Mouse (Mus musculus): ENCODE measurements around the gene Rrnad1. TPM values are rescaled to one million over a fixed set of nuclear protein-coding genes. Genes with fewer than 3 reads are reported as not detected.

The Rrnad1 gene
- polyA plus RNA-seq, 1 experiment from 2014 or later = 21.1 TPM

DNA sequence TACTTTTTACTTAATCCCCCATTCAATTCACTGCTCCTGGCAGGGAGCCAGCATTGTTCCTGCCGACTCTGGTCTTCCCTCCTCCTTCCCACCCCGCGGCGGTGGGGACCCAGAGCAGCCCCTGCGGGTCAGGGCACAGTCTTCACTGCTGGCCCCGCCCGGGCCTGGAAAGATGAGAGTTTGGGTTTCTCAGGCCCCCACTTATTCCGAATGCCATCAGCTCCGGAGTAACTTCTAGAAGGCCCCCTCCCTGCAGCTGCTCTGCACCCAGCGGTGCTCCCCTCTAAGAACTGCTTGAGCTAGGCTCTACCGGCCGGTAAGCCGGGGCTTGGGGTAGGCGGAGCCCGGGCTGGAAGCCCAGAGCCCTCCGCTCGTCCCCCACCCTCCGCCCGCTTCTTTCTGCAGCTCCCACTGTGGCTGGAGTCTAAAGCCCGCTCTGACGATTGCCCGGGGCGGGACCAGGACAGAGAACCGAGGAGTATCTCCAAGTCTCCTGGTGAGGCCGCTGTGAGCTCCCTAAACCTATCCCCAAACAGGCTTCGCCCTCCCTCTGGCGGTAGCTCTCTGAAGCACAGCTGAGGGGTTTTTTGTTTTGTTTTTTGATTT lies 30.2 kb upstream of the Rrnad1 start:
- Histone ChIP-seq H3K27me3 (no peaks in the 10 kb centered on the region), H3K27ac (peak overlapping the region; percentile 99), H3K9me3 (no peaks in the 10 kb centered on the region), H3K36me3 (no peaks in the 10 kb centered on the region), H3K9ac (peak overlapping the region; percentile 77), H3K4me1 (peaks cover 35% of the 10 kb centered on the region), H3K4me2 (peak overlapping the region; percentile 69), H3K4me3 (peak overlapping the region; percentile 44)
- WGBS = under 1% methylated on average over 27 of the region's 27 CpGs
- peak; percentile 94 for ATAC-seq (ENCODE audit: insufficient number of reproducible peaks, insufficient read depth, low FRiP score, low TSS enrichment, low read depth)

DNA sequence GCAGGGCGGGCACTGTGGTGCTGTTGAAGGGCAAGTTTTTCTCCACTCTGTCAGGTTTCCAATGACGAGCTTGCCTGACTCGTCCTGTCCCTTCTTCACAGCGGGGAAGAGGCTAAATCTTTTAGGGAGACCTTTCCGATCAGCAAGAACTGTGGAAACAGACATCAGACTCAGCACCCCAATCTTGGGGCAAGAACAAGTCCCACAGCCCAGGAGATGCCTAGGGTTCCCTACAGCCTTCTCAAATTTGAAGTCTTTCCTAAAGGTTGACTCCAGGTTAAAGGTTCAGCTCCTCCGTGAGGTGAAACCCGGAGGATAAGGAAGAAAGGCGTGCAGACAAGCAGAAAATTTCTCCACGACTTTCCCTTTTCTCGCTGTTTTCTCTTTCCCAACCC lies 29.7 kb upstream of the Rrnad1 start:
- no peak for ATAC-seq (ENCODE audit: insufficient number of reproducible peaks, insufficient read depth, low FRiP score, low TSS enrichment, low read depth)
- Histone ChIP-seq H3K9me3 (no peaks in the 10 kb centered on the region), H3K36me3 (no peaks in the 10 kb centered on the region), H3K4me1 (peaks cover 35% of the 10 kb centered on the region), H3K9ac (peak overlapping the region; percentile 77), H3K4me3 (peak overlapping the region; percentile 44), H3K27me3 (no peaks in the 10 kb centered on the region), H3K4me2 (peak overlapping the region; percentile 69), H3K27ac (peak overlapping the region; percentile 99)
- 4% methylated on average over 10 of the region's 10 CpGs for WGBS

DNA sequence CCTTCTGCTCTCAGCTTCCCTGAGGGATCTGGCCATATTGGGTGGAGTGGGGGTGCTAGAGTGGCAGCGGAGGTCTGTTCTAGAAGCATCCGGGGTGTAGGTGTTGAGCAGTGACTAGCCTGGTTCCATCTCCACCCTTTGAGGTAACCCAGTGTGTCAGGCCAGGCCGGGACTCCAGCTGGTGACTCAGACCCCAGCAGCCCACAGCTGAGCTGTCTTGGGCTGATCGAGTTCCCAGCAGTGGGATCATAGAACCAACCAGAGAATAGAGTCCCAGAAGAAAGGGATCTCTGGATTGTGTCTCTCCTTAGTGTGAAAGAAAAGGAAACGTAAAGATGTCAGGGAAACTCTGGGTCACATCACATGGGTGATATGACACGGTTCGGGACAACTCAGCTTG lies 28.9 kb upstream of the Rrnad1 start:
- H3K4me1 ChIP-seq = peaks cover 35% of the 10 kb centered on the region
- no peak overlapping the region for H3K9ac ChIP-seq
- peak overlapping the region; percentile 99 for H3K27ac ChIP-seq
- H3K36me3 ChIP-seq = peaks cover 7% of the 10 kb centered on the region
- no peaks in the 10 kb centered on the region for H3K9me3 ChIP-seq
- no peak overlapping the region for H3K4me3 ChIP-seq
- no peaks in the 10 kb centered on the region for H3K27me3 ChIP-seq
- 75% methylated on average over 7 of the region's 7 CpGs for WGBS
- peak overlapping the region; percentile 69; the same call in 1 of the 2 replicates for H3K4me2 ChIP-seq
- ATAC-seq (ENCODE audit: insufficient number of reproducible peaks, insufficient read depth, low FRiP score, low TSS enrichment, low read depth) = no peak

DNA sequence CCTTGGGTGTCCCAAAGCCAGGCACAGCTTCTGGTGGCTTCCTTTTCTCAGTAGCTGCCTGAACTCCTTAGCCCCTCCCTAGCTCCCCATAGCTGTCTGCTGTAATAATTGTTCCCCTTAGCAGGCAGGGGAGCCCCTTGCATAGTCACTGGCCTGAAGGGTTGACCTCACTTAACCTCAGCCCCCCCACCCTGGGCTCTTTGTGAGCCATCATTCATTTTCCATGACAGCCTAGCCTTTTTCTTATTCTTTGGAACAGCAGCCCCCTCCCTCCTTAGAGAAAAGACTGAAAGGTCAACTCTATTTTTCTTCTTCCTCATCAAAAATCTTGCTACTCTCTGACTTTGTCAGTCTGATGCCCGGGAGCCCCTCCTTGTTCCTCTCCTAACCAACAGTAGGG lies 28.4 kb upstream of the Rrnad1 start:
- Histone ChIP-seq H3K4me1 (peaks cover 35% of the 10 kb centered on the region), H3K9me3 (no peaks in the 10 kb centered on the region), H3K36me3 (peaks cover 11% of the 10 kb centered on the region), H3K4me2 (no peak overlapping the region), H3K27ac (peak overlapping the region; percentile 99), H3K27me3 (no peaks in the 10 kb centered on the region), H3K9ac (no peak overlapping the region), H3K4me3 (no peak overlapping the region)
- 28% methylated on average over 1 of the region's 1 CpGs for WGBS
- no peak for ATAC-seq (ENCODE audit: insufficient number of reproducible peaks, insufficient read depth, low FRiP score, low TSS enrichment, low read depth)

DNA sequence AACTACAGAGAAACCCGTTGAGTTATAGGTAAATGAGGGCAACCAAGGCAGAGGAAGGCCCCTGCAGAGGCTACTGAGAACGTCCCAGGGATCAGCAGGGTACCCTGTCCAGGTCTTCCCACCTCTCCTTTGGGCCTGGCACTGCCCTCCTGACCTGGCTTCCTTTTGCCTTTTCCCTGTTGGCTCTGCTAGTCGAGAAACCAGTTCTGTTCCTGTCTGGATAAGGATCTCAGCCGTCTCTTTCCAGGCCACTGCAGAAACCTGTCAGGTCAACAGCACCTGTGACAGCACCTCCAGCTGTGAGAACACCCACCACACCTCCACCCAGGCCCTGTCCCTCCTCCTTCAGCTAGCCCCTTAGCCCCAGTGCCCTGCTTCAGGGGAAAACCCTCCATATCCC lies 28.0 kb upstream of the Rrnad1 start:
- Histone ChIP-seq H3K9ac (no peak overlapping the region), H3K27me3 (no peaks in the 10 kb centered on the region), H3K4me1 (peaks cover 35% of the 10 kb centered on the region), H3K9me3 (no peaks in the 10 kb centered on the region), H3K27ac (peak overlapping the region; percentile 99), H3K4me3 (no peak overlapping the region), H3K36me3 (peaks cover 16% of the 10 kb centered on the region), H3K4me2 (no peak overlapping the region)
- WGBS = 21% methylated on average over 4 of the region's 4 CpGs
- no peak for ATAC-seq (ENCODE audit: insufficient number of reproducible peaks, insufficient read depth, low FRiP score, low TSS enrichment, low read depth)

DNA sequence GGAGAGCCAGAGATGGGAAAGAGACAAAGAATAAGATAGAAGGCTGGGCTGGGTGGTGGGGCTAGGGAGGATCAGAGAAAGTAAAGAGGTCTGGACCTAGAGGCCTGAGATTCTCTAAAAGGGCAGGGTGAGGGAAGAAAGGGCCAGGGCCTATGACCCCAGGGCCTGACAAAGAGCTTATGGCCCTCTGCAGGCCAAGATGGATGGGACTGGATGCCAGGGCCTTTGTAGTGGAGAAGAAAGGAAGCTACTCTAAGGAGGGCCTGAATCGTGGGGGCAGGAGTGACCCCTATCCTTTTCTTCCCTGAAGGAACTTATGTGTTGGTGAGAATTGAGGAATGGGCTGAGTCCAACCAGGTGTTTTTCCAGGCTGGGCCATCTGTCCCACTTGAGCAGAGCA lies 27.5 kb upstream of the Rrnad1 start:
- Histone ChIP-seq H3K36me3 (peaks cover 20% of the 10 kb centered on the region), H3K4me3 (no peak overlapping the region), H3K4me1 (peaks cover 36% of the 10 kb centered on the region), H3K4me2 (no peak overlapping the region), H3K27me3 (no peaks in the 10 kb centered on the region), H3K27ac (no peak overlapping the region; the same call in 1 of the 2 replicates), H3K9ac (0 out of 2 replicates have a peak overlapping the region, but pooled peaks have one; percentile 2), H3K9me3 (no peaks in the 10 kb centered on the region)
- WGBS = 11% methylated on average over 1 of the region's 1 CpGs
- no peak for ATAC-seq (ENCODE audit: insufficient number of reproducible peaks, insufficient read depth, low FRiP score, low TSS enrichment, low read depth)

DNA sequence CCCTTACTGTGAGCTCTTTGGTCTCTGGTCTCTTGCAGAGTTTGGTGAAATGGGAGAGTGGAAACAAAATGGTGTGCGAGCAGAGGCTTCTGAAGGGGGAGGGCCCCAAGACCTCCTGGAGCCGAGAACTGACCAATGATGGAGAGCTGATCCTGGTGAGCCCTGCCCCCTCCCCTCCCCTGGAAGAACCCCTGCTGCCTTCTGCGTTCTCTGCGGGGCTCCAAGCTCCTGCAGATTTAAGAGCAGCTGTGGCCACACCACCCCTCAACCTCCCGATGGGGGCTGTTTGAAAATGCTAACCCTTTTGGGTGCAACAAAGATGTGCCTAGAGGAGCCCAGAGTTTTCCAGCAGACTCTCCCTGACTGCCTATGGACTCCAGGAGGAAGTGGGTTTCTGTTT lies 21.9 kb upstream of the Rrnad1 start:
- WGBS = 7% methylated on average over 5 of the region's 5 CpGs
- peak overlapping the region; percentile 58 for H3K4me3 ChIP-seq
- H3K36me3 ChIP-seq = peaks cover 33% of the 10 kb centered on the region
- H3K27me3 ChIP-seq = no peaks in the 10 kb centered on the region
- H3K4me2 ChIP-seq = peak overlapping the region; percentile 73
- ATAC-seq (ENCODE audit: insufficient number of reproducible peaks, insufficient read depth, low FRiP score, low TSS enrichment, low read depth) = 0 out of 2 replicates have a peak, but pooled peaks have one; percentile 33
- peaks cover 56% of the 10 kb centered on the region for H3K4me1 ChIP-seq
- H3K9ac ChIP-seq = peak overlapping the region; percentile 64
- H3K27ac ChIP-seq = peak overlapping the region; percentile 88
- no peaks in the 10 kb centered on the region for H3K9me3 ChIP-seq

DNA sequence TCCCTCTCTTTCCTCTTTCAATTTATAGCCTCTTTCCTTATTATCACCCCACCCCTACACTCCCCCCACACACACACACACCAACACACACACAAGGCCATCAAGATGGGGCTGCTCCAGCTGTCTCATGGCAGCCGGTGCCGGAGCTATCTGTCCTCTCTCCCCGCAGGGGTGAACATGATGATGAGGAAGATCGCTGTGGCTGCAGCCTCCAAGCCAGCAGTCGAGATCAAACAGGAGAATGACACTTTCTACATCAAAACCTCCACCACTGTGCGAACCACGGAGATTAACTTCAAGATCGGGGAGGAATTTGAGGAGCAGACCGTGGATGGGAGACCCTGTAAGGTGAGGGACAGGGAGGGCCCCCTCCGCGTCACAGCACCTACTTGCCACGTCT lies 21.4 kb upstream of the Rrnad1 start:
- no peak for ATAC-seq (ENCODE audit: insufficient number of reproducible peaks, insufficient read depth, low FRiP score, low TSS enrichment, low read depth)
- peak overlapping the region; percentile 73 for H3K4me2 ChIP-seq
- no peaks in the 10 kb centered on the region for H3K27me3 ChIP-seq
- peak overlapping the region; percentile 88 for H3K27ac ChIP-seq
- H3K9ac ChIP-seq = peak overlapping the region; percentile 64
- peaks cover 61% of the 10 kb centered on the region for H3K4me1 ChIP-seq
- H3K36me3 ChIP-seq = peaks cover 33% of the 10 kb centered on the region
- peak overlapping the region; percentile 58 for H3K4me3 ChIP-seq
- WGBS = 20% methylated on average over 12 of the region's 12 CpGs
- H3K9me3 ChIP-seq = no peaks in the 10 kb centered on the region

DNA sequence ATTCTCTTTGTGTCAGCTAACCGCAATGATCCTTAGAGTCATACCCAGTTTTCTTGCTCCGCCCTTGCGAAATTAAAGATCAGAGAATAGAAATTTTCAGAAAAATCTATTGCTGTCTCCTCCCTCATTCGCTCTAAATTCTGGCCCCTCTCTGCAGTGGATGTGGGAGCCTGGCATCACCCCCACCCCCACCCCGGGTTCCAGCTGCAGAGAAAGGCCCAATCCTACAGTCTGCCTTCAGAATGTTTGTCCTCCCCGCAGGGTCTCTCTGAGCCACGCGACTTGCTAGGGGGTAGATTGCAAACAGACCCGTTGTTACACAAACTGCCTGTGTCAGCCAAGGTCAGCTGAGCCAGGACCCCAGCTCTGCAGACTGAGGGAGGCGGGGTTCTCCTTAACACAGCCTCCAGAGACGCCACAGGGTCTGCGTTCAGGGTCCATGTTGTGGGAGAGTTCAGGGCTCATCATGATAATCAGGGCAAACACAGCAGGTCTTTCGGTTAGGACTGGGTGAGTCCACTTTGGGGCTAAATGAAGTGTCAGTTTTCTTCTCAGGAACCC lies 19.5 kb upstream of the Rrnad1 start:
- Histone ChIP-seq H3K27ac (peak overlapping the region; percentile 97), H3K4me1 (peaks cover 80% of the 10 kb centered on the region), H3K36me3 (peaks cover 32% of the 10 kb centered on the region), H3K27me3 (no peaks in the 10 kb centered on the region), H3K4me3 (peak overlapping the region; percentile 58), H3K4me2 (peak overlapping the region; percentile 73), H3K9ac (peak overlapping the region; percentile 78), H3K9me3 (no peaks in the 10 kb centered on the region)
- WGBS = 2% methylated on average over 13 of the region's 13 CpGs
- 0 out of 2 replicates have a peak, but pooled peaks have one; percentile 11 for ATAC-seq (ENCODE audit: insufficient number of reproducible peaks, insufficient read depth, low FRiP score, low TSS enrichment, low read depth)

DNA sequence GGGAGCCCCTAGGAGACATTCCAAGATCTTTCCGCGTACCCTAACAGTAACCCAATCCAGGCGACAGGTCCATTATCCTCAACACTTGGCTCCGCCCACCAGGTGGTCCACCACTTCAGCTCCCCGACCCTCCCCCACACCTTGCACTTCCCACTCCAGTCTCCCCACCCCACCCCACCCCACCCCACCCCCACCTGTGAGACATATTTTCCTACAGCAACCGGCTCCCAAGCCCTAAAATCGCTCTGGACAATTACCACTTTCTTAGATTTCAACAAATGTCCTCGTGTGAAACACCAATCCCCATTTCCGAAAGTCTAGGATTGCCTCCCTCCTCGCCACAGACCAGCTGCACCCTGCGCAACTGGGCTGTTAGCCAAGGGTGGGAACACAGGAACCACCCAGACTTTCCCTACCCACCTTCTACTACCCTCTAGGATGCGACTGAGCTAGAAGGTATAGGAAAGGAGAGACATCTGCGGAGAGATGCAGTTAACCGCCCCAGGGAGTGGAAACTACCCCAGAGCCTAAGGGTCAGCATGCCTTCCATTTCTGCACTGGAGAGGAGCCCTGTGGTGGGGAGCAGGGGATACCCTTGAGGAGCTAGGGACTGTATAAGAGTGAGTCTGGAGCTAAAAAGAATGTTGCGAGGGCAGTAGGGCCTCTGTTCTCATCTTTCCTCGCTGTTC lies 18.9 kb upstream of the Rrnad1 start:
- 0 out of 2 replicates have a peak, but pooled peaks have one; percentile 22 for ATAC-seq (ENCODE audit: insufficient number of reproducible peaks, insufficient read depth, low FRiP score, low TSS enrichment, low read depth)
- WGBS = 1% methylated on average over 16 of the region's 16 CpGs
- Histone ChIP-seq H3K9ac (peak overlapping the region; percentile 78), H3K9me3 (no peaks in the 10 kb centered on the region), H3K27me3 (no peaks in the 10 kb centered on the region), H3K36me3 (peaks cover 26% of the 10 kb centered on the region), H3K4me2 (peak overlapping the region; percentile 73), H3K4me3 (peak overlapping the region; percentile 58), H3K4me1 (peaks cover 86% of the 10 kb centered on the region), H3K27ac (peak overlapping the region; percentile 97)

DNA sequence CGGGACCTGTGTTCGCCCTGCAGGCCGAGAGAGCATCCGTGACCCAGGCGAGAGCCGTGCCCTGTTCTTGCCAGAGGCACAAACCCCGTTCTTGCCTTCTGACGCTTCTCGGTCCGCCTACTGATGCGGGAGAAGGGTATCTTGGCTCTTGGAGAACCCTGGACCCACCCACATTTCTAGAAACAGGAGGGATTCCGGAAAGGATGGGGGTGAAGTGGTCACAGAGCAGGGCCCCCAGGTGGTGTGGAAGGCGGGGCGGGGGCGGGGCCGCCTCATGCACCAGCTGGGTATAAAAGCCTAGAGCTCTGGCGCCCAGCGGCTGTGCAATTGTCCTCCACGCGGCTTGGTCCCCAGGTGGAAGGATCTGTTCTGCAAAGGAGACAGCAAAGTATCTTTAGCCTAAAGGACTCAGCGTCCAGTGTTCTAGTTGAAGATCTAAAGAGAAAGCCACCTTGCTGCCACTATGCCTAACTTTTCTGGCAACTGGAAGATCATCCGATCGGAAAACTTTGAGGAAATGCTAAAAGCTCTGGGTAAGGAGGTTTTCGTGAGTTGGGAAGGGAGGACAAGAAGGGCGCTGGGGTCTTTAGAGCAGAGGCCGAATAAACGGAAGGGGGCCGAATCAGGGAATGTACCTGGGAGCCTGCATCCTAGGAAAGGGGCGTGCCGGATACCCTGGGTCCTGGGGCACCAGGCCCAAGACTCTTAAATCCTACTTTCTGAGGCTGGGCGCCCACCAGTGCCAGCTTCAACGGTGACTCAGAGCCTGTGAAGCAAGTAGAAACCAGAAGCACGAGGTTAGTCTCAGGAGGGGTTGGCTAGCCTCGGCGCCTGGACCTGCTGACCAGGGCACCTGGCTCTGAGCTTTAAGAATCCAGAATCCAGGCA lies 18.1 kb upstream of the Rrnad1 start, which contains the start of gene Crabp2:
TSS of gene Crabp2 (plus strand) at position 289 of the 888 bp plus-strand sequence.
- Histone ChIP-seq H3K36me3 (peaks cover 18% of the 10 kb centered on the region), H3K4me3 (peak within 1 kb of the TSS; percentile 58), H3K9me3 (no peaks in the 10 kb centered on the region), H3K27ac (peak within 1 kb of the TSS; percentile 97), H3K9ac (peak within 1 kb of the TSS; percentile 78), H3K27me3 (no peaks in the 10 kb centered on the region), H3K4me2 (peak within 1 kb of the TSS; percentile 73), H3K4me1 (peaks cover 89% of the 10 kb centered on the region)
- WGBS = under 1% methylated on average over 35 of the region's 35 CpGs
- 0 out of 2 replicates have a peak, but pooled peaks have one; percentile 28 for ATAC-seq (ENCODE audit: insufficient number of reproducible peaks, insufficient read depth, low FRiP score, low TSS enrichment, low read depth)
